Mouse (Mus musculus) heart, embryonic 15.5 days (tissue): ENCODE data around the gene Phip. TPM values are rescaled to one million over a fixed set of nuclear protein-coding genes. Genes with fewer than 3 reads are reported as not detected.

Source experiments
- ATAC-seq: fragments of 200-750 bp; cut with Nextera tagmentation; replicated peaks from 2 replicates; pipeline ENCODE4 v1.8.0; 2017; ENCODE audit warnings: low read depth, moderate TSS enrichment; ENCODE audit not compliant: insufficient number of reproducible peaks, insufficient read depth, low FRiP score
- H3K27ac ChIP-seq: fragments of 300-500 bp; sonication (generic); 2 replicates; pipeline ENCODE4 v1.5.1; 2015; ENCODE audit warnings: mild to moderate bottlenecking, inconsistent platforms
- H3K27me3 ChIP-seq: fragments of 300-500 bp; sonication (generic); 2 replicates; pipeline ENCODE4 v1.6.1; 2015; ENCODE audit warnings: inconsistent platforms
- H3K36me3 ChIP-seq: fragments of 300-500 bp; sonication (generic); 2 replicates; pipeline ENCODE4 v1.6.1; 2015; ENCODE audit warnings: mild to moderate bottlenecking, inconsistent platforms
- H3K4me1 ChIP-seq: fragments of 300-500 bp; sonication (generic); replicated peaks from 2 replicates; pipeline ENCODE4 v1.6.1; 2015; ENCODE audit warnings: inconsistent platforms
- H3K4me2 ChIP-seq: fragments of 300-500 bp; sonication (generic); 2 replicates; pipeline ENCODE4 v1.6.1; 2015; ENCODE audit warnings: inconsistent platforms, mild to moderate bottlenecking, moderate library complexity
- H3K4me3 ChIP-seq: fragments of 300-500 bp; sonication (generic); 2 replicates; pipeline ENCODE4 v1.5.1; 2015; ENCODE audit warnings: mild to moderate bottlenecking, inconsistent platforms
- H3K9ac ChIP-seq: fragments of 300-500 bp; sonication (generic); 2 replicates; pipeline ENCODE4 v1.6.1; 2015; ENCODE audit warnings: mild to moderate bottlenecking, inconsistent platforms
- H3K9me3 ChIP-seq: fragments of 300-500 bp; sonication (generic); replicated peaks from 2 replicates; pipeline ENCODE4 v1.6.1; 2016; ENCODE audit warnings: inconsistent platforms
- WGBS: fragments of 180-500 bp; shearing (Covaris S2); methylation state at CpG from one replicate; pipeline ENCODE4 v1.1.7; 2015; ENCODE audit warnings: mixed read lengths; 5-methylcytosine and 5-hydroxymethylcytosine counted together
- polyA plus RNA-seq: library from polyadenylated mRNA; unstranded; fragments of >200 nt; fragmentation: Nextera tagmentation; extraction: Ambion mirVana; gene quantifications from 2 replicates; pipeline ENCODE4 v1.2.1, GENCODE M21; 2015

Gene Phip
- polyA plus RNA-seq, 1 experiment from 2014 or later = 46.5 TPM

DNA sequence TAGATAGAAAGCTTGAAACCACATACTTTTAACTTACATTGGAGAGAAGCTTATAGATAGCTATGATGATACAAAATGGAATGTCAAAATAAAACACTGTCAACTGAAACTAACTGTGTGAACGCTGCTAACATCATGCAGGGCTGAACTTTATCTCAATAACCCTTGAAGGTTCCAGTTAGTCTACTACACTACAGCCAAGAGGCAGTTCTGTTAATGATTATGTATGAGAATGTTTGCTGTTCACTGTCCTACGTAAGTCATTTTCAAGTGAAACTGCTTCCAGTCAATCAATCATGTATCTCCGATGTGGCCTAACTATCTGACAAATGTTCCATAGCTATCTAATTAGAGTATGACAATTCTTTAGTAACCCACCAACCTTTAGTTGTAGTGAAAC lies 107.6 kb downstream of the Phip start:
- Histone ChIP-seq H3K27ac (no peak overlapping the region), H3K9me3 (no peaks in the 10 kb centered on the region), H3K4me1 (no peaks in the 10 kb centered on the region), H3K36me3 (peaks cover 9% of the 10 kb centered on the region), H3K4me2 (no peak overlapping the region), H3K27me3 (no peaks in the 10 kb centered on the region), H3K4me3 (no peak overlapping the region), H3K9ac (no peak overlapping the region)
- WGBS = 76% methylated on average over 3 of the region's 3 CpGs
- no peak for ATAC-seq

DNA sequence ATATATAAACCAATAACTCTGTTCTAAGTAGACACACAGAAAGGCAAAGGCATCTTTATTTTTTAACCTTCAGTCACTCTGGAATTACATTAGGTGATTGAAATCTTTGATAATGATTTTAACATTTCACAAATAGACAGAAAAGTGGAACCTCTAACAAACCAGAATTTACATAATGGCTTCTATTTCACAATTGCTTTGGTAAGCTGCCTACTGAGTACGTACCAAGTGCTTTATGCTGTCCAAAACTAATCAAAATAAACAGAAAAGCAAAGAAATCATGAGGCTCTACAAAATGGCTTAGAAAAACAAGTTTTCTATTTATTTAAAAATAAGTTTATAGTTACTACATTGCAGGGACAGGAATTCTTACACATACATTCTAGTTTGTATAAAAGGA lies 109.2 kb downstream of the Phip start:
- 92% methylated on average over 1 of the region's 1 CpGs for WGBS
- H3K4me3 ChIP-seq = no peak overlapping the region
- H3K9me3 ChIP-seq = no peaks in the 10 kb centered on the region
- H3K27ac ChIP-seq = no peak overlapping the region
- no peak overlapping the region for H3K4me2 ChIP-seq
- no peaks in the 10 kb centered on the region for H3K27me3 ChIP-seq
- H3K36me3 ChIP-seq = peaks cover 3% of the 10 kb centered on the region
- ATAC-seq = no peak
- no peaks in the 10 kb centered on the region for H3K4me1 ChIP-seq
- no peak overlapping the region for H3K9ac ChIP-seq

DNA sequence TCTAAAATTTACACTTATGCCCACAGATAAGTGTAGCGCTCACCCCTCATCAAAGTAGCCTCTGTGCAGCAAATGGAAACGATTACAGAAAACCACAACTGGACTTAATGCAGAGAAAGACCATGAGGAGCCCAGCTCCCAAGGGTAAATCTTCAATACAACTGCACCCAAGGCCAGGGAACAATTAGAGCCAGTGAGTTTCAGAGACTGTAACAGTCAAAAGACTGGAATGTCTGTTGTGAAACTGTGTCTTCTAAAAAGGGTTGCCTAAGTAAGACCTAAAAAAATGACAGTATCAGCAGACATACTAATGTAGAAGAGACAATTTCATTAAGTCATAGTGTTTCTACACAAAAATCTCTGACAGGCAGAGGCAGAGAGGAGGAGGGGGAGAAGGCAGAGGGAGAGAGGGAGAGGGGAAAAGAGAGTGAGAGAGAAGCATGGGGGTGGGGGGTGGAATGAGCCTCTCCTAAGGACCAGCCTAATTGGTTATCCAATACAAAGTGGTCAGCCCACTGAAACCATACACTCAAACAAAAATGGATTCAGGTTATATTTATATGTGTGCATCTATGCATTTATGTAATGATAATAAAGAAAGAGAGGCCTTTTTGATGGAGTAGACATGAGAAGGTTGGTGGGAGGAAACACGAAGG lies 113.4 kb downstream of the Phip start:
- no peak overlapping the region for H3K9ac ChIP-seq
- no peaks in the 10 kb centered on the region for H3K9me3 ChIP-seq
- H3K4me3 ChIP-seq = no peak overlapping the region
- no peak for ATAC-seq
- WGBS = 80% methylated on average over 3 of the region's 3 CpGs
- no peak overlapping the region for H3K4me2 ChIP-seq
- no peaks in the 10 kb centered on the region for H3K36me3 ChIP-seq
- H3K4me1 ChIP-seq = no peaks in the 10 kb centered on the region
- no peak overlapping the region for H3K27ac ChIP-seq
- no peaks in the 10 kb centered on the region for H3K27me3 ChIP-seq

DNA sequence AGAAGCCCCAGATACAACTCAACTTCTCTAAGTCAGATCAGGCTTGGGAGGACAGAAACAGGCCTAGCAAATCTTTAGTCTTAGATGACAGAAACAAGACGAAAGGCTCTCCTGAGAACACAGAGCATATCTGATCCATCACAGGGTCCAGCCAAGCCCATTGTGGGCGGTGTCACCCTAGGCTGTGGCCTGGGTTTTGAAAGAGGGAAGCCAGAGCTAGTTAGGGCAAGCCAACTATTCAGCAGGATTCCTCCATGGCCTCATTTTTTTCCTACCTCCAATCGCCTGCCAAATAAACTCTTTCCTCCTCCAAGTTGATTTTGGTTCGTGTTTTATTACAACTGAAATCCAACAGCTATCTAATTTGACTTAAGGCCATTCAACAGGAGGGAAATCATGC lies 114.0 kb downstream of the Phip start:
- no peaks in the 10 kb centered on the region for H3K27me3 ChIP-seq
- H3K27ac ChIP-seq = no peak overlapping the region
- H3K9ac ChIP-seq = no peak overlapping the region
- no peaks in the 10 kb centered on the region for H3K4me1 ChIP-seq
- H3K4me2 ChIP-seq = no peak overlapping the region
- H3K4me3 ChIP-seq = no peak overlapping the region
- no peaks in the 10 kb centered on the region for H3K36me3 ChIP-seq
- WGBS = 68% methylated on average over 4 of the region's 4 CpGs
- H3K9me3 ChIP-seq = no peaks in the 10 kb centered on the region
- no peak for ATAC-seq

DNA sequence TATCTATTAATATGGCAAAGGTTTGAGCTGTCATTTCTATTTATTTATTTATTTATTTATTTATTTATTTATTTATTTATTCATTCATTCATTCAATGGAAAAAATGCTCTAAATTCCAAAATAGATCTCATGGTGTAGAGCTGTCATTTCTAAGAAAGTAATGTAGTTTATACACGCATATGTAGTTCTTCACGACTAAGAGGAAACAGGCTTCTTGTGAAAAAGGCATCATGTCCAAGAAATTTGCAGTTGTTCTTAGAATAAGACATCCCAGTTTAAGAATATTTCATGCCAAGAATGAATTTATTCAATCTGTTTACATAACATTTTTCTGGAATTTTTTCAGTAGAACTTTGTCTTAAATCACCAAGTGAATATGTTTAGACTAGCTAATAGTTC lies 114.5 kb downstream of the Phip start:
- ATAC-seq = no peak
- no peaks in the 10 kb centered on the region for H3K36me3 ChIP-seq
- no peak overlapping the region for H3K27ac ChIP-seq
- WGBS = 85% methylated on average over 2 of the region's 2 CpGs
- no peak overlapping the region for H3K9ac ChIP-seq
- no peak overlapping the region for H3K4me2 ChIP-seq
- H3K9me3 ChIP-seq = no peaks in the 10 kb centered on the region
- no peak overlapping the region for H3K4me3 ChIP-seq
- H3K27me3 ChIP-seq = no peaks in the 10 kb centered on the region
- no peaks in the 10 kb centered on the region for H3K4me1 ChIP-seq

DNA sequence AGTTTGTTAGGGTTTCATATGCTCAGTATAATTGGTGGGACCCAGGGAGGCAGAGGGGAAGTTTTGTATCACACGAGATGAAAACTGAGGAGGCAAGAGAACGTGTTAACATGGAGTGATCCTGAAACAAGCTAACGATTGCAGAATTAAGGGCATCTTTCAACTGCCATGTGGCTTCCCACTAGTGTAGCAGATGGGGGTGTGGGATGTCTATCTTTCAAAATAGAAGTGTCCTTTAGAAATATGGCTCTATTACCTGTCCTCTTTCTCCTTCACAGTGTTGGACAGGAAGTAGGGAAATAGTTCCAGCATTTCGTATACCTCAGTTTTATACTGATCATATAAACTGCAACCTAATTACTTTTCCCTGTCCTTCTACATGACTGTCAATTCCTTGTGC lies 119.1 kb downstream of the Phip start:
- Histone ChIP-seq H3K4me2 (no peak overlapping the region), H3K4me1 (peaks cover 8% of the 10 kb centered on the region; the same call in 1 of the 2 replicates), H3K9me3 (no peaks in the 10 kb centered on the region), H3K27ac (no peak overlapping the region), H3K27me3 (no peaks in the 10 kb centered on the region), H3K4me3 (no peak overlapping the region), H3K9ac (no peak overlapping the region), H3K36me3 (no peaks in the 10 kb centered on the region)
- ATAC-seq = no peak
- WGBS = 76% methylated on average over 4 of the region's 4 CpGs

DNA sequence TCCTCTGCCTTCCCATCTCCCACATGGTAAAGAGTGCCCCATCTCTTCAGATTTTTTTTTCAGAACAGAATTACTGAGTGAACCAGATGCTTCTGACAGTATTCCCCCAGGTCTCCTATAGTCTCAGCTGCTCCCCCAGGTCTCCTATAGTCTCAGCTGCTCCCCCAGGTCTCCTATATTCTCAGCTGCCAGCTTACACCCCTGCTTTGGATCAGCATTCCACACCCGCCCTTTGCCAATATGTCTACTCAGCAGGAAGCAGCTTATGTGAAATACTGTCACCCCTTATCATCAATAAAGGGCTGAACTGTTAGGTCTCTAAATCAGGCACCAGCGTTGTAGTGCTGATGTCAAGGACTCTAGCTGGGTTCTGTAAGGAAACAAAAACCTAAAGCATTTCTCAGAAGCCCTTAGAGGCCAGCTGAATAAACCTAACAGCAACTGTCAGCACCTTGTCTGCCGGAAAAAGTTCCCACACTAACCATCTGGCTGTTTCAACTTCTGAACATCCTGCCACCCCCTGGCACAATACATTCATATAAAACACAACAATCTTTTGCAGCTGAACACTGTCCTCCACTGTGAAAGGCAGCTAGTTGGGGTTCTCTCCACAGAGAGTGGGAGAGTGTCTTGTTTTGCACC lies 120.2 kb downstream of the Phip start:
- Histone ChIP-seq H3K4me2 (no peak overlapping the region), H3K4me3 (no peak overlapping the region), H3K27me3 (no peaks in the 10 kb centered on the region), H3K36me3 (no peaks in the 10 kb centered on the region), H3K9ac (no peak overlapping the region), H3K4me1 (peaks cover 8% of the 10 kb centered on the region; the same call in 1 of the 2 replicates), H3K27ac (no peak overlapping the region), H3K9me3 (no peaks in the 10 kb centered on the region)
- 19% methylated on average over 3 of the region's 3 CpGs for WGBS
- no peak; the same call in 1 of the 2 replicates for ATAC-seq

DNA sequence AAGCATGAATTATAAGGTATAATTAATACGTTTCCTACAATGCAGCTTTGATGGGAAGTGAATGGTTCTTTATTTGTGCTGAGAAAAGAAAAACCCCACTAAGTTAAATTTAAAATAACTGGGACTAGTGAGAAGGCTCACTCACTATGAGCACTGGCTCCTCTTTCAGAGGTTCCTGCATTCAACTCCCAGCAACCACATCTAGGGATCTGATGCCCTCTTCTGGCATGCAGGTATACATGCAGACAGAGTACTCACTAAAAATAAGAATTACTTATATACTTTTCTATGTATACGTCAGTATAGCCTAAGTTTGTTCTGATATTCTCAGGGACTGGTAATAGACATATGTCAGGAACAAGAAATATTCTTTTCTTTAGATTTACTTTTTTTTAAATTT lies 121.3 kb downstream of the Phip start:
- H3K36me3 ChIP-seq = no peaks in the 10 kb centered on the region
- H3K27me3 ChIP-seq = no peaks in the 10 kb centered on the region
- no peak for ATAC-seq
- 41% methylated on average over 2 of the region's 2 CpGs for WGBS
- H3K4me3 ChIP-seq = no peak overlapping the region
- no peak overlapping the region for H3K4me2 ChIP-seq
- H3K9me3 ChIP-seq = no peaks in the 10 kb centered on the region
- no peak overlapping the region for H3K9ac ChIP-seq
- H3K4me1 ChIP-seq = peaks cover 8% of the 10 kb centered on the region; the same call in 1 of the 2 replicates
- H3K27ac ChIP-seq = no peak overlapping the region

DNA sequence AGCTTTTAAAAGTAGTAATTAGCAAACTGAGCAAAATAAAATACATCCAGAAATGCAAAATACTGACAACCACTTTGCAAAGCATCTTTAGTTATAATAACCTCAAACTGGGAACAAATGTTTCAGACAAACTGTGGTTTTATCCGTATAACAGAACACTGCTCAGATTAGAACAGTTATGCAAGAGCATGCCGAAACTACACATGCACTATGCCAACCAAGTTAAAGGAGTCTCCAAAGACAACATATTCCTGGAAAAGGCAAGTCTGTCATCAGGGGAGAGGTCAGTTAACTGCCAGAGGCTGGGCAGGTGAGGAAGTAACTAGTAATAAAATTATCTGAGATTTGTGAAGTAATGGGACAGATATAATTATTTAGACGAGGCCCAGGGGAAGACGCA lies 132.6 kb downstream of the Phip start:
- H3K4me2 ChIP-seq = no peak overlapping the region
- no peak overlapping the region for H3K27ac ChIP-seq
- H3K4me3 ChIP-seq = no peak overlapping the region
- H3K4me1 ChIP-seq = no peaks in the 10 kb centered on the region
- H3K9ac ChIP-seq = no peak overlapping the region
- ATAC-seq = no peak
- H3K27me3 ChIP-seq = no peaks in the 10 kb centered on the region
- H3K9me3 ChIP-seq = no peaks in the 10 kb centered on the region
- 88% methylated on average over 4 of the region's 4 CpGs for WGBS
- H3K36me3 ChIP-seq = no peaks in the 10 kb centered on the region

DNA sequence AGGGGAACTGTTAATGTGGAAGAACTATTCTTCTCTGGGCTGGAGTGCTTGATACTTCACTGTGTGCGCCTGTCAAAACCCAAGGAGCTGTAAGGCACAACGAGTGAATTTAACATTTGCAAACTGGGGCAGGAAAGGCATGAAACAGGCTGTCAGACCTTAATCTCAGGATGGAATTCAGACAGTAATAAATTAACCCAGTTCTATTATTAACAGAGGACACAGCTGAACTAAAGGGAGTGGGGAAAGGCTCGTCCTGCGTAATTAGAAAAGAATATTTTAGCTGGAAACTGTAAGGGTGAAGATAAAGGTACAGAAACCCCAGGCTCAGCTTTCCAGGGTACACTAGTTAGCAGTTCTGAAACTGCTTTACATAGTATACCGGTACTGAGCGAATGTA lies 139.4 kb downstream of the Phip start:
- H3K36me3 ChIP-seq = no peaks in the 10 kb centered on the region
- H3K4me3 ChIP-seq = no peak overlapping the region
- no peaks in the 10 kb centered on the region for H3K27me3 ChIP-seq
- H3K9me3 ChIP-seq = no peaks in the 10 kb centered on the region
- WGBS = 75% methylated on average over 6 of the region's 6 CpGs
- no peak overlapping the region for H3K9ac ChIP-seq
- no peak for ATAC-seq
- no peak overlapping the region for H3K27ac ChIP-seq
- no peaks in the 10 kb centered on the region for H3K4me1 ChIP-seq
- no peak overlapping the region for H3K4me2 ChIP-seq

DNA sequence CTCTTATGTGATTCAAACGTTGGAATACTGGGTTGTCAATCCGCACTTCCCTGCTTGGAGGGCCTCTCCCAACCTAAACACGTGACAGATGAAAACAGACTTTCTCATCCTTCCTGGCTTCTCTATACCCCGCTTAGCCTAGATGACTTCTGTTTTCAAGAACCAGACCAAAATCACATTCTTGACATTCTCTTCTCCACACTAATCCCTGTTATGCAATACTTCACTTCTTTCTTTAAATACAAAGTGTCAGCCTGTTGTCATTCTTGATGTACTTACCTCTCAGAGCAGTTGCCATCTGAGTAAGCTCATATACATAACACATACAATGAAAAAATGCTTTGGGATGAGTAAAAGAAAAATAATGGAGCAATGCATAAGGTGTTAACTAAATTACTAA lies 143.4 kb downstream of the Phip start:
- Histone ChIP-seq H3K9me3 (no peaks in the 10 kb centered on the region), H3K9ac (no peak overlapping the region), H3K36me3 (no peaks in the 10 kb centered on the region), H3K27ac (no peak overlapping the region), H3K27me3 (no peaks in the 10 kb centered on the region), H3K4me3 (no peak overlapping the region), H3K4me1 (peaks cover 4% of the 10 kb centered on the region), H3K4me2 (no peak overlapping the region)
- WGBS = 40% methylated on average over 4 of the region's 4 CpGs
- no peak for ATAC-seq
